Mouse (Mus musculus) MEL (cell line): ENCODE measurements around the gene Tmem260. TPM values are rescaled to one million over a fixed set of nuclear protein-coding genes. Genes with fewer than 3 reads are reported as not detected.

Experiments
- DNase-seq: peaks from one replicate; pipeline ENCODE4 v3.0.0; 2011; ENCODE audit warnings: low read depth, low spot score
- H3K27ac ChIP-seq: 2 replicates; pipeline ENCODE4 v1.5.1; 2012; ENCODE audit warnings: low read depth, mild to moderate bottlenecking, control low read depth, low read length, moderate library complexity; ENCODE audit not compliant: control insufficient read depth
- H3K27me3 ChIP-seq, 2 experiments: fragments of 150-350 bp in 1 of 2; sonication (generic) in 1 of 2; 2 replicates each; pipeline ENCODE4 v1.6.1; 2012; ENCODE audit warnings: low read length in 2 of 2, mild to moderate bottlenecking in 2 of 2, improper control_type of control experiment in 1 of 2, moderate library complexity in 1 of 2; ENCODE audit not compliant: insufficient read depth in 2 of 2, control insufficient read depth in 1 of 2
- H3K36me3 ChIP-seq, 2 experiments: 2 replicates each; pipeline ENCODE4 v1.6.1; 2012 to 2014; ENCODE audit warnings: low read length in 2 of 2, improper control_type of control experiment in 1 of 2, inconsistent platforms in 1 of 2, mild to moderate bottlenecking in 1 of 2; ENCODE audit not compliant: insufficient read depth in 2 of 2, control insufficient read depth in 1 of 2
- H3K4me1 ChIP-seq, 2 experiments: fragments of 150-350 bp in 1 of 2; sonication (generic) in 1 of 2; 2 replicates each; pipeline ENCODE4 v1.6.1; 2012; ENCODE audit warnings: low read length in 2 of 2, improper control_type of control experiment in 1 of 2, mild to moderate bottlenecking in 1 of 2; ENCODE audit not compliant: insufficient read depth in 2 of 2, control insufficient read depth in 1 of 2
- H3K4me3 ChIP-seq, 2 experiments: fragments of 150-350 bp in 1 of 2; sonication (generic) in 1 of 2; 2 replicates each; pipeline ENCODE4 v1.5.1; 2012; ENCODE audit warnings: low read depth in 2 of 2, low read length in 2 of 2, mild to moderate bottlenecking in 2 of 2, moderate library complexity in 2 of 2, control low read depth in 1 of 2, improper control_type of control experiment in 1 of 2; ENCODE audit not compliant: control insufficient read depth in 1 of 2, insufficient read depth in 1 of 2
- H3K79me2 ChIP-seq: 2 replicates; pipeline ENCODE4 v1.6.1; 2012; ENCODE audit warnings: mild to moderate bottlenecking, low read length, moderate library complexity; ENCODE audit not compliant: control insufficient read depth, poor library complexity, insufficient read depth
- H3K9ac ChIP-seq: 2 replicates; pipeline ENCODE4 v1.6.1; 2012; ENCODE audit warnings: low read depth, mild to moderate bottlenecking, control low read depth, low read length, moderate library complexity; ENCODE audit not compliant: control insufficient read depth, poor library complexity, severe bottlenecking
- H3K9me3 ChIP-seq: fragments of 150-350 bp; sonication (generic); replicated peaks from 2 replicates; pipeline ENCODE4 v1.6.1; 2012; ENCODE audit warnings: mild to moderate bottlenecking, low read length, improper control_type of control experiment, moderate library complexity; ENCODE audit not compliant: insufficient read depth
- CHD1 ChIP-seq: IDR thresholded peaks from 2 replicates; pipeline ENCODE4 v1.6.1; 2012; ENCODE audit warnings: low read depth, mild to moderate bottlenecking, inconsistent platforms, low read length, improper control_type of control experiment
- CHD2 ChIP-seq: IDR thresholded peaks from 2 replicates; pipeline ENCODE4 v1.6.1; 2011; ENCODE audit warnings: low read length, improper control_type of control experiment
- CTCF ChIP-seq, 3 experiments: IDR thresholded peaks in 2 of 3; conservative IDR thresholded peaks in 1 of 3; 2 replicates each; pipeline ENCODE4 v1.5.1; 2011 to 2012; ENCODE audit warnings: low read length in 3 of 3, low read depth in 2 of 3, mild to moderate bottlenecking in 2 of 3, improper control_type of control experiment in 1 of 3, inconsistent platforms in 1 of 3, mixed read lengths in 1 of 3, moderate library complexity in 1 of 3; ENCODE audit not compliant: control insufficient read depth in 1 of 3, insufficient read depth in 1 of 3, poor library complexity in 1 of 3, severe bottlenecking in 1 of 3
- E2F4 ChIP-seq: IDR thresholded peaks from 2 replicates; pipeline ENCODE4 v1.6.1; 2011; ENCODE audit warnings: low read depth, low read length, improper control_type of control experiment, borderline replicate concordance
- ELF1 ChIP-seq: IDR thresholded peaks from 2 replicates; pipeline ENCODE4 v1.6.1; 2014; ENCODE audit warnings: low read depth, mild to moderate bottlenecking, inconsistent platforms, low read length, improper control_type of control experiment, moderate library complexity
- EP300 ChIP-seq, 2 experiments: IDR thresholded peaks; 2 replicates each; pipeline ENCODE4 v1.6.1; 2011; ENCODE audit warnings: improper control_type of control experiment in 2 of 2, low read length in 2 of 2, low read depth in 1 of 2, mild to moderate bottlenecking in 1 of 2
- GATA1 ChIP-seq: IDR thresholded peaks from 2 replicates; pipeline ENCODE4 v1.6.1; 2011; ENCODE audit warnings: low read depth, low read length, improper control_type of control experiment
- MAX ChIP-seq: IDR thresholded peaks from 2 replicates; pipeline ENCODE4 v1.6.1; 2011; ENCODE audit warnings: low read length, improper control_type of control experiment
- MXI1 ChIP-seq: IDR thresholded peaks from 2 replicates; pipeline ENCODE4 v1.6.1; 2011; ENCODE audit warnings: mild to moderate bottlenecking, low read depth, low read length, improper control_type of control experiment
- MYB ChIP-seq: IDR thresholded peaks from 2 replicates; pipeline ENCODE4 v1.6.1; 2011; ENCODE audit warnings: mild to moderate bottlenecking, low read depth, low read length, improper control_type of control experiment
- MYC ChIP-seq: IDR thresholded peaks from 2 replicates; pipeline ENCODE4 v1.6.1; 2011; ENCODE audit warnings: low read depth, mild to moderate bottlenecking, low read length, improper control_type of control experiment, moderate library complexity
- NELFE ChIP-seq: IDR thresholded peaks from 2 replicates; pipeline ENCODE4 v1.6.1; 2011; ENCODE audit warnings: low read depth, low read length, improper control_type of control experiment
- RCOR1 ChIP-seq: IDR thresholded peaks from 2 replicates; pipeline ENCODE4 v1.6.1; 2012; ENCODE audit warnings: low read depth, mild to moderate bottlenecking, inconsistent platforms, low read length, improper control_type of control experiment
- TCF12 ChIP-seq: IDR thresholded peaks from 2 replicates; pipeline ENCODE4 v1.6.1; 2014; ENCODE audit warnings: low read depth, mild to moderate bottlenecking, inconsistent platforms, low read length, improper control_type of control experiment, moderate library complexity
- UBTF ChIP-seq: IDR thresholded peaks from 2 replicates; pipeline ENCODE4 v1.6.1; 2012; ENCODE audit warnings: low read depth, mild to moderate bottlenecking, inconsistent platforms, low read length, improper control_type of control experiment, moderate library complexity, borderline replicate concordance; ENCODE audit not compliant: insufficient read depth
- USF1 ChIP-seq: IDR thresholded peaks from 2 replicates; pipeline ENCODE4 v1.6.1; 2014; ENCODE audit warnings: low read depth, mild to moderate bottlenecking, inconsistent platforms, low read length, improper control_type of control experiment, moderate library complexity
- USF2 ChIP-seq, 2 experiments: IDR thresholded peaks; 2 replicates each; pipeline ENCODE4 v1.6.1; 2011 to 2012; ENCODE audit warnings: improper control_type of control experiment in 2 of 2, low read length in 2 of 2, borderline replicate concordance in 1 of 2, inconsistent platforms in 1 of 2, low read depth in 1 of 2, mild to moderate bottlenecking in 1 of 2; ENCODE audit not compliant: insufficient read depth in 1 of 2
- ZC3H11A ChIP-seq: IDR thresholded peaks from 2 replicates; pipeline ENCODE4 v1.6.1; 2012; ENCODE audit warnings: low read depth, mild to moderate bottlenecking, inconsistent platforms, low read length, improper control_type of control experiment
- ZNF384 ChIP-seq: IDR thresholded peaks from 2 replicates; pipeline ENCODE4 v1.6.1; 2012; ENCODE audit warnings: low read depth, mild to moderate bottlenecking, inconsistent platforms, low read length, improper control_type of control experiment
- polyA plus RNA-seq, 2 experiments: library from polyadenylated mRNA; stranded (reverse) in 1 of 2; unstranded in 1 of 2; fragments of >175 nt in 1 of 2; fragments of >200 nt in 1 of 2; gene quantifications; 2 replicates each; pipeline versions ENCODE4 v1.2.1 to v1.2.4; 2012; ENCODE audit warnings: low replicate concordance in 2 of 2, low read depth in 1 of 2; ENCODE audit not compliant: insufficient read length in 2 of 2, insufficient read depth in 1 of 2, missing spikeins in 1 of 2
- total RNA-seq: library from RNA; depleted of rRNA; stranded (reverse); fragments of 300-350 nt; gene quantifications from 2 replicates; pipeline ENCODE4 v1.2.3, GENCODE M21; 2012

Gene Tmem260
- total and polyA plus RNA-seq, 3 experiments, result 2.8 to 5.6 TPM; not detected in 1

DNA sequence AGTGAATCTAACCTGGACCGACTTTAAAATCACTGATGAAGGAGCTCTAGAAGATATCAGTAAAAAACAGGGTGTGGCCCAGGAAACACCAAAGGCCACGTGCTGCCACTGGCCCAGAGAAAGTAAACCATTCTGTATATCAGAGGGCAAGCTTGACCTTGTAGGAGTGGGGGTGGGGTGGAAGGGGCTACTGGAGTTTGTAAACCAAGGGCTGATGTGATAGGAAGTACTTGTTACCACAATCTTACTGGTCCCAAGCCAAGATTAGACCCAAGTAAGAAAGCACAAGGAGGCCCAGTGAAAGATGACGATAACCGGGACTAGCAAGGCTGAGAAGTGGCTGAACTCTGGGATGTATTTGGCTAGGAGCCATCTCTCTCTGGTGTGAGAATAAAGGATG is 113.1 kb downstream of the Tmem260 start:
- H3K9me3 ChIP-seq, result no peaks in the 10 kb centered on the region
- H3K27ac ChIP-seq, result no peak overlapping the region
- DNase-seq, result peak; percentile 42
- TF ChIP-seq ZNF384 (peak; percentile 33; the same call in 1 of the 2 replicates), E2F4 (no peak), MAX (peak; percentile 31; the same call in 1 of the 2 replicates), USF1 (peak; percentile 64; the same call in 1 of the 2 replicates), EP300 (IDR thresholded peaks at IDR 0.05; ENCODE audit: low read depth in 1 of 2, low read length in 2 of 2) (peak in 1 of 2 experiments; percentile 42; a peak in 1 of 4 replicates), CHD2 (no peak), CHD1 (no peak), RCOR1 (peak; percentile 61), NELFE (no peak), ELF1 (no peak), MYC (0 out of 2 replicates have a peak, but pooled peaks have one; percentile 34)
- H3K9ac ChIP-seq, result no peak overlapping the region
- H3K4me1 ChIP-seq, result peaks cover 2 to 10% of the 10 kb centered on the region in 2 experiments; a peak in 3 of 4 replicates
- H3K27me3 ChIP-seq, result no peaks in the 10 kb centered on the region; a peak in 1 of 4 replicates
- H3K4me3 ChIP-seq, result no peak overlapping the region; a peak in 1 of 4 replicates
- peaks cover 0 to 7% of the 10 kb centered on the region in 2 experiments; a peak in 2 of 4 replicates for H3K36me3 ChIP-seq
- H3K79me2 ChIP-seq, result no peaks in the 10 kb centered on the region

DNA sequence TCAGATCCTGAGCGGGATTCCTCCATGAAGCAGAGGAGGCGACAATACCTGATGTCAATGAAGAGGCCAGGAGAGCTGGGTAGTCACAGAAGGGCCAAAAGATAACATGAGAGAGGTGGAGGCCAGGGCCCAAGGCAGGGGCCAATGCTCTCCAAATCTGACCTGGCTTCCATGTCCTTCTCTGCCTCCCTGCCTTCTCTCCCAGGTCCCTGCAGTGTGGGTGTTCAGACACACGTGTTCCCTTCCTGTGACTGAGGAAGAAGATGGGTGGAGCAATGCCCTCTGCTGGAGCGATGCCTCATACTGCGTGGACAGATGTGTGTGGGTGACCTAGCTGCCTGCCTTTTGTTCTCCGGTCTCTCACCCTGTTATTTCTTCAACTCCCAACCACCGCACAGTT is 113.8 kb downstream of the Tmem260 start:
- no peak overlapping the region for H3K27ac ChIP-seq
- H3K4me1 ChIP-seq, result peaks cover 2 to 10% of the 10 kb centered on the region in 2 experiments; a peak in 3 of 4 replicates
- H3K36me3 ChIP-seq, result peaks cover 0 to 7% of the 10 kb centered on the region in 2 experiments; a peak in 2 of 4 replicates
- peak overlapping the region; percentile 7 to 27; a peak in 3 of 4 replicates for H3K4me3 ChIP-seq
- no peaks in the 10 kb centered on the region; a peak in 1 of 4 replicates for H3K27me3 ChIP-seq
- no peaks in the 10 kb centered on the region for H3K79me2 ChIP-seq
- H3K9me3 ChIP-seq, result no peaks in the 10 kb centered on the region
- H3K9ac ChIP-seq, result peak overlapping the region; percentile 24
- TF ChIP-seq TCF12, result no peak
- 0 out of 2 replicates have a peak, but pooled peaks have one; percentile 23 for TF ChIP-seq USF1
- no peak for TF ChIP-seq UBTF
- no peak for TF ChIP-seq ZC3H11A
- no peak for TF ChIP-seq E2F4
- TF ChIP-seq USF2 (IDR thresholded peaks at IDR 0.05; ENCODE audit: borderline replicate concordance in 1 of 2, insufficient read depth in 1 of 2, low read depth in 1 of 2, low read length in 2 of 2), result no peak
- 0 out of 2 replicates have a peak, but pooled peaks have one; percentile 50 for TF ChIP-seq MYC
- peak; percentile 23; the same call in 1 of the 2 replicates for TF ChIP-seq MXI1
- TF ChIP-seq CTCF (IDR thresholded peaks at IDR 0.05 in 2 of 3, conservative IDR thresholded peaks at IDR 0.05 in 1 of 3; ENCODE audit: control insufficient read depth in 1 of 3, insufficient read depth in 1 of 3, low read depth in 2 of 3, low read length in 3 of 3, poor library complexity in 1 of 3, severe bottlenecking in 1 of 3), result peak in 2 of 3 experiments; percentile 2 to 4; a peak in 1 of 6 replicates
- TF ChIP-seq MAX, result peak; percentile 44; the same call in 1 of the 2 replicates
- no peak for TF ChIP-seq GATA1
- no peak for TF ChIP-seq EP300 (IDR thresholded peaks at IDR 0.05; ENCODE audit: low read depth in 1 of 2, low read length in 2 of 2)
- no peak for TF ChIP-seq MYB
- no peak for TF ChIP-seq CHD2
- peak; percentile 53 for DNase-seq
